Mouse (Mus musculus): ENCODE results near the gene Flt3l.
"Not testable (repeated sequence)": the region's sequence is repeated elsewhere in the genome, so short reads cannot be mapped to it uniquely, and the experiment has no call there.

Gene Flt3l

DNA sequence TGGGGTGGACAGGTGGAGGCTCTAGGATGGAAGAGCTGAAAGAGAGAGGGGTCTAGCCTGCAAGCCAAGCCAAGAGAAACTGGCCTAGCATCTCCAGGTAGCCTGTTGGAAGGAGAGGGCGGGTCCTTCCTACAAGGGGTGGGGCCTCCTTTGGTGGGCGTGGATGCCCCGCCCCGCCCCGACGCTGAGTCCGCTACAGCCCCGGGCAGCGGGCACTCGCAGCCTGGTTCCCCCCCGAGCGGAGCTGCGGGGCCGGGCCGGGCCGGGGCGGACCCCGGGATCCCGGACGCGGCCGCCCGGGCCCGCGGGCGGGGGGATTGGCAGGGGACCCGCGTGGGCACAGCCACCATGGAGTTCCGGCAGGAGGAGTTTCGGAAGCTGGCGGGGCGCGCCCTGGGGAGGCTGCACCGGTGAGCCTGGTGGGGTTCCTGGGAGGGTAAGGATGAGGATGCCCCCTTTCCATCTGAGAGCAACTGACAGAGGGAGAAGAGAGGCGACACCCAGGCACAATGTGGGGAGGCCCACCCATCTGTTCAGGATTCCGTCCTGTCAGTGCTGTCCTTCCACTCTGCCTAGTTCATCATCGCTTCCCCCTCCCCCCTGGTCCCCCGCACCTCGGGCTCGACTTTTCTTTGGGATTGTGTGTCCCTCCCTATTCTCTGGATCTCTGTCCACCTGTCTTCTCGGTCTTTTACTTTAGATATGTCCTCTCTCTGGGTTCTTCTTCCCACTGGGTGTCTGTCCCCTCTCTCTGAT lies 27.7 kb upstream of the Flt3l start, which contains the start of gene Slc17a7:
Slc17a7 (plus strand) TSS at position 215 of the 756 bp plus-strand sequence.
- DNase-seq (ENCODE audit: low read depth in 2 of 2, low spot score in 2 of 2) = peak in 1 of 2 experiments; percentile 23

GRCm38 (mm10) chr7:45162996-45163615 lies 26.9 kb upstream of the Flt3l start:
- no peak for DNase-seq (ENCODE audit: low read depth in 2 of 2, low spot score in 2 of 2)

GRCm38 (mm10) chr7:45162551-45162950 lies 26.3 kb upstream of the Flt3l start:
- DNase-seq (ENCODE audit: low read depth in 2 of 2, low spot score in 2 of 2) = no peak

DNA sequence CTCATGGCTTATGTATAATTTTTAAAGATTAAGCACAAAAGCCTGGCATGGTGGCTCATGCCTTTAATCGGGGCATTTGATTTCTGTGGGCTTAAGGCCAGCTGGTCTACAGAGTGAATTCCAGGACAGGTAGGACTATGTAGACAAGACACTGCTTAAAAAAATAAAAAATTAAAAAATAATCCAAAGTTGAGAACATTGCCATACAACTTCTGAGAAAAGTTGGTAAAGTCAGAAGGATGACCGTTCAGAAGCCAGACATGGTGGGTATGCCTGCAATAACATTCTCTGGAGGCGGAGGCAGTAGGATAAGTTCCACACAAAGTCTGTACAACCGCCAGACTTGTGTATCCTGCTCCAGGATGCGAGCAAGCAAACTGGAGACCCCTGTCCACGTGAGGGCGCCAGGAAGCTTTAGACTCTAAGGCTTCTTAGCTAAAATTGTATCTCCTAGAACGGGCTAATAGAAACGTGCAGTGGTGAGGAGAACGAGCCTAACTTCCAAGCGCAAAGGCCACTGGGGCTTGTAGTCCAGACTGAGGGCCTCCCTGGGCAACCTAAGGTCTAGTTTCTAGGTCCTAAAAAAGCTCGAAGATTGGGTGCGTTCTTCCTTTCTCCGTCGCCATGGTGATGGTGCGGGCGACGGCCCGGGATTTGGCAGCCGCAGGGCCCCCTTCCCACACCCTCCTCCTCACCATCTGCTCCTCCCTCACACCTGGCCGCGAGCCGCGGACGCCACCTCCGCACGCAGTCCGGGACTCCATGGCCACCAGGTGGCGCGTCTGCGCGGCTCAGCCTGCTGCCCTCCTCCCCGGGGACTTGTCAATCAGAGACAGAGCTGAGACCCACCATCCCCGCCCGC lies 25.6 kb upstream of the Flt3l start:
- peak; percentile 83 to 88 for DNase-seq (ENCODE audit: low read depth in 2 of 2, low spot score in 2 of 2)

- no peak for DNase-seq (ENCODE audit: low read depth in 2 of 2, low spot score in 2 of 2)
Measured at GRCm38 (mm10) chr7:45160866-45161265, 24.6 kb upstream of the Flt3l start.

GRCm38 (mm10) chr7:45160316-45160800 lies 24.1 kb upstream of the Flt3l start:
- no peak for DNase-seq (ENCODE audit: low read depth in 2 of 2, low spot score in 2 of 2)

DNA sequence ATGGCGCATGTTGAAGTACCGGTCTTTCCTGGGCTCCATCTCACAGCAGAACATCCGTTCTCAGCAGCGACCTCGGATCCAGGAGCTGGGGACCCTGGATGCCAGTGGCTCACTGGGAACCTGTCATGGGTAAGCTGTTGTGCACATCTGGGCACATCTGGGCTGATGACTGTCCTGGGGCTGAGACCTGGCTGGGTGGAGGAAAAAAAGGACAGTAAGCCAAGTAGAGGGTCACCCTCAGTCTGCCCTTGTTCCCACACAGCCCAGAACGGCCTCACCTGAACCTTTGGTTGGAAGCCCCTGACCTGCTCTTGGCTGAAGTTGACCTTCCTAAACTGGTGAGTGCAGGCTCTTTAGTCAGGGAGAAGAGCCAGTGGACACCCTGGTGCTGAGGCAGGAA lies 22.8 kb upstream of the Flt3l start:
- no peak for DNase-seq (ENCODE audit: low read depth in 2 of 2, low spot score in 2 of 2)

DNA sequence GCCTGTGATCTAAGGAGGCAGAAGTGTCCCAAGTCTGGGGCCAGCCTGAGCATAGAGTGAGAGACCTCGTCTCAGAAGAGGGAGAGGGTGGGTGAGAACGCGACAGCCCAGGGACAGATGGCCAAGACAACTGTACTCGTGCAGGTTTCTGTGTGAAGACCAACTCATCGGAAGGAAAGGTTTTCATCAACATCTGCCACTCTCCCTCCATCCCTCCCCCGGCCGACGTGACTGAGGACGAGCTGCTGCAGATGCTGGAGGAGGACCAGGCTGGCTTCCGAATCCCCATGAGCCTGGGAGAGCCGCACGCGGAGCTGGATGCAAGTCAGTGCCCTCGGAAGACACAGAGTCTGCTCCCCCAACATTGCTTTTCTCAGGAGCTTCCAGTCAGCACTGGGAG lies 21.2 kb upstream of the Flt3l start:
- no peak for DNase-seq (ENCODE audit: low read depth in 2 of 2, low spot score in 2 of 2)

- DNase-seq (ENCODE audit: low read depth in 2 of 2, low spot score in 2 of 2) = no peak
Measured at GRCm38 (mm10) chr7:45156206-45156605, 20.0 kb upstream of the Flt3l start.

DNA sequence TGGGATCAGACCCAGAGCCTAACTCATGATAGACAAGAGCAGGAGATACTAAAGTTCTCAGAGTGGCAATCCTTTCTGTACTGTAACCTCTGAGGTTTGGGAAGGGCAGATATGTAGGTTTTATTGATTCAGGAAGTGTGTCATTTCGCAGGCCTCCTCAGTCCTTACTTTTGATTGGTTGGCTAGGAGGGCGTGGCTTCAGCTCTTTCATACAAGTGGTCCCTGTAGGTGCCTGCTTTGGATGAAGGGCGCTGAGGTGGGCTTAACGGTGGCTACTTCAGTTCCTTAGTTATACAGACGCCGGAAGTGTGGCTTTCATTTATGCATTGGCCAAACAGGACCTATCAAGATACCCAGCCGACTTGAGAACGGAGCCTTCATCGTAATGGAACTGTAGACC lies 19.4 kb upstream of the Flt3l start:
- DNase-seq (ENCODE audit: low read depth in 2 of 2, low spot score in 2 of 2) = no peak

DNA sequence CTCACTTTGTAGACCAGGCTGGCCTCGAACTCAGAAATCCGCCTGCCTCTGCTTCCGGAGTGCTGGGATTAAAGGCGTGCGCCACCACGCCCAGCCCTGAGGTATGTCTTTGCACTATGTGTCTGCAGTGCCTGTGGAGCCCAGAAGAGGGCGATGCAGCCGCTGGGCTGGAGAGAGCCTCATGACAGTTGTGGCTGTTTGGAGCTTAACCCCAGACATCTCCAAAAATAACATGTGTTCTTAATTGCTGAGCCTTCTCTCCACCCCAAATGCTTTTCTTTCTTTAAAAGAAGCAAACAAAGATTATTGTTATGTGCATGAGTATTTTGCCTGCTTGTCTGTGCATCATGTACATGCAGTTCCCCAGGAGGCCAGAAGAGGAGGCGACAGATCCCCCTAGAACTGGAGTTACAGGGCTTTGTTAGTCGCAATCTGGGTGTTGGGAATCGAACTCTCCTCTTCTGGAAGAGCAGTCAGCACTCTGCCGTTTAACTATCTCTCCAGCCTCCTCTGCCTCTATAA lies 18.8 kb upstream of the Flt3l start:
- peak; percentile 47 to 59 for DNase-seq (ENCODE audit: low read depth in 2 of 2, low spot score in 2 of 2)

DNA sequence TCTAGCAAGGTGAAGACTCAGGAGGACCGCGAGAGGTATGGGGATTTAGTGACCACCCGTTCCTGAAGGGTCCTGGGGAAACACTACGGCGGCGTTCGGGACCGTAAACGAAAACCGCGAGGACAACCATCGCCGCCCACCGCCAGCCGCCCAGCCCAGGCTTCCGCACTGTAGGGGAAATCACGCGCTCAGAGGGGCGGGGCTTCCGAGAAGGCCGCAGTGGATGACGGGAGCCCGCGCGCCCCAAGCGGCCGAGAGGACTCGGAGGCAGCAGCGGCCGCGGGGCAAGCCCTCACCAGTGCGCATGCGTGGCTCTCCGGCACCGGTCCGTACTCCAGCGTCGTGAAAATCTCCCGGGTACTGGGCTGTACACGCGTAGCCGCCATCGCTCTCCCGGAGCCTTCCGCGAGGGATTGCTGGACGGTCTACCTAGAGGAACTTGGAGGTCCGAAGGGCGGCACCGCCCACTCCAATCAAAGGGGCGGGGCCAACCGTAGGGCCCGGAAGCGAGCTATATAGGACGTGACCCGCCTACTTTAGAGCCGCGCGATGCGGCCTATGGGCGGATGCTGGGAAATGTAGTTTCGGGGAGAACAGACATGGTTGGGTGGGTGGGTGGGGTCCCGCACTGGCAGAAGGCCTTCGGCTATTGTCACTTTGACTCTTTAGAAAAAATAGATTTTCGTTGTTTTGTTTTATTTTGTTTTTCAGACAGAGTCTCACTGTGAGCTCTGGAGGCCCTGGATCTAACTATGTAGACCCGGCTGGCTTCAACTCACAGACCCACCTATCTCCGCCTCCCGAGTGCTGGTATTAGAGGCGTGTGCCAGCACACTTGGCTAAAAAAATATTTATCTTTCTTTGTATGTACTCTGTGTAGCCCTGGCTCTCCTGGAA lies 18.1 kb upstream of the Flt3l start, which contains the start of the genes Pih1d1 and Aldh16a1:
Pih1d1 (plus strand) TSS at position 208 of the 897 bp plus-strand sequence.
Aldh16a1 (minus strand) TSS at position 489 of the 897 bp plus-strand sequence.
- DNase-seq (ENCODE audit: low read depth in 2 of 2, low spot score in 2 of 2) = peak; percentile 96 to 98

DNA sequence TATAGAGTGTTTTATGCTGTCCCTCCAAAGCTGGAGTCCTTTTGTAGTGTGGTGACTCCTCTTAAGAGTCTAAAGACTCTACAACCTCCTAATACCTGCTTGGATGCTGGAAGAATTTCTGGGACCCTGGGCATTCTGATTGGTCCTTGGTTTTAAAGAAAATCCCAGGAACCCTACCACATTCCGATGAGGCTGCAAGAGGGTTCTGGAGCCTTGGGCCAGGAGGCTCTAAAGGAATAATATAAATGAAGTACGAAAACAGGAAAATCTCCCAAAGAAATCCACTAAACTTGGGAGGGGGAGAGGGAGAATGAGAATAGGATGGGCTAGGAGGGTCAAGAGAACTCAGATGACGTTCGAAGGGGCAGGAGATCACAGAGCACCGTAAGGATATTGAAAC lies 17.4 kb upstream of the Flt3l start:
- no peak for DNase-seq (ENCODE audit: low read depth in 2 of 2, low spot score in 2 of 2)

DNA sequence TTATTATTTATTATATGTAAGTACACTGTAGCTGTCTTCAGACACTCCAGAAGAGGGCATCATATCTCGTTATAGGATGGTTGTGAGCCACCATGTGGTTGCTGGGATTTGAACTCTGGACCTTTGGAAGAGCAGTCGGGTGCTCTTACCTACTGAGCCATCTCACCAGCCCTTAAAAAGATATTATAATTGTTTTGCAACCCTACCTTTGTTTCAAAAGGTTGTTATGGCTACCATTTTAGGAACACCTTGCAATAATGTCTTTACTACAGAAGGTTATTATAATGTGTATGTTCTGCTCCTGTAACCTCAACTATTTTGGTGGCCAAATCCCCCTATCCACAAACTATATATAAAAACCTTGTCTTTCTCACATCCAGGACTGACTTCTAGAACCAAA lies 16.8 kb upstream of the Flt3l start:
- not testable (repeated sequence) for DNase-seq (ENCODE audit: low read depth in 2 of 2, low spot score in 2 of 2)

GRCm38 (mm10) chr7:45151303-45151702 lies 15.1 kb upstream of the Flt3l start:
- no peak for DNase-seq (ENCODE audit: low read depth in 2 of 2, low spot score in 2 of 2)

DNA sequence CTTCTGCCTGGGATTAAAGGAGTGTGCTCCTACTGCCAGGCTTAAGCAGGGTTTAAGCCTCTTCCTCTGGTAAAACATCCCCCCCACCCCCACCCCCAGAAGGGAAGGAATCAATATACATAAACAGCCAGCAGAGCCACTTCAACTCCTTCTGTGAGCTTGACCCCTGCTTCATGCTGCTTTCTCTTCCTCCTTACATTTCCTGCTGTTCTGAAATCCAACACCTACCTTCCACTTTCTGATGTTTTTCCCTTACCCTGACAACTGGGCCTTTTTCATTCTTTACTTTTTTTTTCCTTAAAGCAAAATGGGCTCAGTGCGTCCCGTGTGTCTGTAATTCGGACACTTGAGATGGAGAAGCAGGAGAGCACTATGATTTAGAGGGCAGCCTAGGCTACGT lies 14.1 kb upstream of the Flt3l start:
- DNase-seq (ENCODE audit: low read depth in 2 of 2, low spot score in 2 of 2) = no peak

DNA sequence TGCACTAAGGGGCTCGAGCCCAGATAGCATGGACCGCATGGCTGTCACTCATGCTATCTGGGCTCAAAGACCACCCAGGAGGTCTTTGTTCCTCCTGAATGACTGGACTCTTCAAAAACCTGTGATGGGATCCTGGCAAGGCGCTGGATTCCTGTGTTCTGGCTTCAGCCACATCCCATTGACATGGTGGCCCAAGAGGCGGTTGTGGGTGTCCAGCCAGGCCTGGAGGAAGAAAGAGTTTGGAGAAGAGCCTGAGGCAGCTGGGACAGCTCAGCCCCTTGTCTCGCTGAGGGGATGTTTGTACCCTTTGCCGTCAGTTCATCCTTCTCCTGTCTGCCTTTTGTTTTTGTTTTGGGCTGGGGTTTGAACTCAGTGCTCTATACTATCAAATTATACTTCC lies 13.3 kb upstream of the Flt3l start:
- DNase-seq (ENCODE audit: low read depth in 2 of 2, low spot score in 2 of 2) = no peak

DNA sequence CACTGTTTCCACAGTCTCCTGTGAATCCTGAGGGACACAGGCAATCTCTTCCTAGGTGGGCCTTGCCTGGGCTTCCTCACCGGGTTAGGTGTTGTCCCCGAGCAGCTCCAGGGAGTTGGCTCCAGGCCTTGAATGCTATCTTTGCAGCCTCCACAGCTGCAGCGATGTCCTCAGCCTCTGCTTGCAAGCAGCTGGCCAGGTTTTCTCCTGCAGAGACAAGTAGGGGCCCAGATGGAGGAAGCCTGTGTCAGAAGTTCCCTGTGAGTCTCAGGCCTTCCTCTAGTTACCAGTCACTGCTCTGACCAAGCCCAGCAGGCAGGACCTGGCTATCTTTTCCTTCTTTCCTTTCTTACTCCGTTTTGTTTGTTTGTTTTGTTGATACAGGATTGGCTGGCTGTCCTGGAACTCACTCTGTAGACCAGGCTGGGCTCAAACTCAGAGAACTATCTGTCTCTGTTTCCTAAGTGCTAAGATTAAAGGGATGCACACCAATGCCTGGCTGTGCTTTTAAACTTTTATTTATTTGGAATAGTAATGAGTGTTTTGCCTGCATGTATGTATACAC lies 12.4 kb upstream of the Flt3l start:
- no peak for DNase-seq (ENCODE audit: low read depth in 2 of 2, low spot score in 2 of 2)

GRCm38 (mm10) chr7:45147899-45148298 lies 11.7 kb upstream of the Flt3l start:
- no peak for DNase-seq (ENCODE audit: low read depth in 2 of 2, low spot score in 2 of 2)

DNA sequence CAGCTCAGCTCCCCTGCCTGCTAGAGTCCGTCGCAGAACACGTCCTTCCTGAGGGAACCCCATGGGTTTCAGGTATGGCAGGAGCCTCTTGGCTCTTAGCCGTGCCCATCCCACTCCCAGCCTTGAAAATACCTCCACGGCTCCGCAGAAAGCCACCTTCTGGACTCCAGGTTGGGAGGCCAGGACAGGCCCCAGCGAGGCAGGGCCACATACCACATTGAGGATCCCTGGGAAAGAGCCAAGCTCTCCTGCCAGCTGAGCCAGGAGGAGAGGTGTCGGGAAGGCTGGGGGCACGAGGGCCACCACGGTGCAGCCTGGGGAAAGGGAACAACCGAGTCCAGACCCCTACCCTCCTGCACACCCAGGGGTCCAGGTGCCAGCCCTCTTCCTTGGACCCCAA lies 11.0 kb upstream of the Flt3l start:
- DNase-seq (ENCODE audit: low read depth in 2 of 2, low spot score in 2 of 2) = no peak

Measured in CD8-positive naive resting alpha-beta T cell, adult 2 months (primary cell).